ENCODE assay signal across 9 mouse cellular contexts in the genomic region with DNA sequence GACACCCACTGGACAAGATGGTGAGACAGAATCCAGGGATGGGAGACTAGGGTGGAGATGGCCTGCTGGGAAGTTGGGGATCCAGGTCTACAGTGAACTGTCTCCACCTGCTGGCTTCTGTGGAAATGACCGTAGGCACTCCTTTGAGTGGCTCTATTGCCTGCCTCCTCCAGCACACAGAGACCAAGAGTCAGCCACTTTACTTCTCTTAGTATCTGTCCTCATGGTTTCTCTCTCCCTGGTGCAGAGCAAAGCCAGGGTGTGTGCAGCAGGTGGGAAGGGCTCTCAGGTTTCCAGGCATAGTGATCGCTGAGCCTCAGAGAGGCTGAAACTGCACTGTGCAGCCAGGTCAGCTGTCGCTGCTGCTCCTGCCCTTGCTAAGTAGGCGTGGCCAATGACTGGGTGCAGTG. TPM values are rescaled to one million over a fixed set of nuclear protein-coding genes. Genes with fewer than 3 reads are reported as not detected.
A peak's percentile ranks its signal among the peaks of the same experiment; 100 is the strongest.
DNase-seq lines count a peak whose midpoint lies in the region; ATAC-seq and TF ChIP-seq lines count a peak whose summit lies in the region.
"Had no signal": no experiment of that assay in that cellular context is flagged by ENCODE, and none has a peak within 500 bp of the region (broad histone marks: within the 10 kb centered on the region; RNA-seq: fewer than 3 reads in every experiment).

No protein-coding gene starts in this region.

- peaks cover 20% of the 10 kb centered on the region for H3K79me2 ChIP-seq in C2C12 (ENCODE audit: control insufficient read depth, insufficient read depth)

- no peak overlapping the region for H3K27ac ChIP-seq in heart, embryonic 12.5 days (ENCODE audit: poor library complexity, severe bottlenecking)
- no peak overlapping the region for H3K27ac ChIP-seq in embryonic facial prominence, embryonic 13.5 days

- no peak overlapping the region for H3K4me3 ChIP-seq in heart, embryonic 12.5 days
- H3K4me3 ChIP-seq in C2C12 (ENCODE audit: insufficient read depth, poor library complexity, severe bottlenecking): no peak overlapping the region
- H3K4me3 ChIP-seq in embryonic facial prominence, embryonic 13.5 days: no peak overlapping the region
- H3K4me3 ChIP-seq: erythroblast, embryonic 14.5 days had no signal

- DNase-seq in heart, postnatal 10 days: peak; percentile 44 to 66
- DNase-seq in adipocyte (ENCODE audit: low spot score): peak; percentile 62
- DNase-seq in kidney, postnatal 36 days: peak; percentile 42 to 78

- no peaks in the 10 kb centered on the region for H3K9me3 ChIP-seq in heart, embryonic 12.5 days (replicated peaks)
- no peaks in the 10 kb centered on the region for H3K9me3 ChIP-seq in embryonic facial prominence, embryonic 13.5 days

- no peak overlapping the region for H3K4me2 ChIP-seq in heart, embryonic 12.5 days
- H3K4me2 ChIP-seq in embryonic facial prominence, embryonic 13.5 days: no peak overlapping the region

- no peak for ATAC-seq in heart, embryonic 12.5 days (ENCODE audit: insufficient number of reproducible peaks, low FRiP score)
- ATAC-seq in embryonic facial prominence, embryonic 13.5 days (ENCODE audit: insufficient number of reproducible peaks, insufficient read depth, low FRiP score, low TSS enrichment, low read depth): 0 out of 2 replicates have a peak, but pooled peaks have one; percentile 26
- ATAC-seq in monocyte, adult 5-6 weeks (replicated peaks; ENCODE audit: insufficient number of reproducible peaks, low FRiP score, low TSS enrichment, poor library complexity, severe bottlenecking): peak; percentile 52; the same call in 1 of the 2 replicates
- no peak for ATAC-seq in activated CD4-positive, CD25-positive, alpha-beta regulatory T cell, adult 4 months

- intact Hi-C loops in heart, postnatal 10 days (cut with DNase I): loop anchor here (1.0 kb wide), 1 partner anchor 222 kb away; no protein-coding TSS in a partner anchor

- TF ChIP-seq CTCF in C2C12 (IDR thresholded peaks at IDR 0.05; ENCODE audit: control insufficient read depth, insufficient read depth, insufficient read length): peak; percentile 72

- 73% methylated on average over 4 of the region's 4 CpGs for WGBS in heart, embryonic 12.5 days
- 82% methylated on average over 4 of the region's 4 CpGs for whole genome bisulfite sequencing in embryonic facial prominence, embryonic 13.5 days

- peaks cover 10% of the 10 kb centered on the region for H3K79me3 ChIP-seq in C2C12 (ENCODE audit: low read depth)

- H3K36me3 ChIP-seq in heart, embryonic 12.5 days: peaks cover 55% of the 10 kb centered on the region
- H3K36me3 ChIP-seq in C2C12 (ENCODE audit: control insufficient read depth, insufficient read depth): peaks cover 76% of the 10 kb centered on the region
- peaks cover 63% of the 10 kb centered on the region for H3K36me3 ChIP-seq in embryonic facial prominence, embryonic 13.5 days

- no peak overlapping the region for H3ac ChIP-seq in C2C12 (ENCODE audit: control insufficient read depth, insufficient read length, low read depth)

- no peaks in the 10 kb centered on the region for H3K4me1 ChIP-seq in heart, embryonic 12.5 days (replicated peaks)
- peaks cover 1% of the 10 kb centered on the region; the same call in 1 of the 2 replicates for H3K4me1 ChIP-seq in embryonic facial prominence, embryonic 13.5 days

- no peaks in the 10 kb centered on the region for H3K27me3 ChIP-seq in heart, embryonic 12.5 days (replicated peaks)
- H3K27me3 ChIP-seq in C2C12 (ENCODE audit: control insufficient read depth, insufficient read depth, insufficient read length): no peaks in the 10 kb centered on the region
- no peaks in the 10 kb centered on the region for H3K27me3 ChIP-seq in embryonic facial prominence, embryonic 13.5 days

- H3K9ac ChIP-seq in heart, embryonic 12.5 days: no peak overlapping the region
- H3K9ac ChIP-seq in embryonic facial prominence, embryonic 13.5 days: no peak overlapping the region

TF ChIP-seq in C2C12, 6 proteins besides CTCF, POLR2A, EP300 and RAD21:
- TF ChIP-seq FOSL1 (IDR thresholded peaks at IDR 0.05; ENCODE audit: insufficient read depth, low read length, poor library complexity, severe bottlenecking) (no peak), MAX (IDR thresholded peaks at IDR 0.05) (no peak)
TF ChIP-seq in C2C12: peak in this region for 0.

RNA-seq across cellular contexts. Expression of a gene that starts 6.5 kb away (rescaled TPM):
- 10 to 100 TPM; 13.4 to 13.6 TPM for total RNA-seq in heart, postnatal 10 days (2021)
- polyA plus RNA-seq in heart, embryonic 12.5 days (2016; fragmentation: Nextera tagmentation; extraction: Ambion mirVana): 19.4 and 20.3 TPM in 2 replicates
- 34.8 TPM for polyA plus RNA-seq in C2C12 (2012; fragmentation: generic; extraction: Trizol)
- polyA plus RNA-seq in embryonic facial prominence, embryonic 13.5 days (2015; fragmentation: Nextera tagmentation; extraction: Ambion mirVana): 20.1 and 20.7 TPM in 2 replicates
- 13.0 to 31.2 TPM (median 13.7 TPM) in 3 replicates for total RNA-seq in monocyte, adult 5-6 weeks (2017)
- 10 to 100 TPM; 20.2 to 21.0 TPM for polyA plus RNA-seq in activated CD4-positive, CD25-positive, alpha-beta regulatory T cell, adult 4 months (2017; shearing (Covaris generic))

RNA-seq across cellular contexts. Expression of a gene that starts 26.9 kb away (rescaled TPM):
- total RNA-seq in heart, postnatal 10 days (2021): 1 to 10 TPM; 1.2 to 1.8 TPM
- polyA plus RNA-seq in heart, embryonic 12.5 days (2016; fragmentation: Nextera tagmentation; extraction: Ambion mirVana): 0.75 and 0.82 TPM in 2 replicates
- 1.5 TPM for polyA plus RNA-seq in C2C12 (2012; fragmentation: generic; extraction: Trizol)
- polyA plus RNA-seq in embryonic facial prominence, embryonic 13.5 days (2015; fragmentation: Nextera tagmentation; extraction: Ambion mirVana): 10.3 and 10.4 TPM in 2 replicates
- 0.29 TPM in 1 of 3 replicates, not detected in the others for total RNA-seq in monocyte, adult 5-6 weeks (2017)
- under 1 TPM; 0.46 to 0.78 TPM for polyA plus RNA-seq in activated CD4-positive, CD25-positive, alpha-beta regulatory T cell, adult 4 months (2017; shearing (Covaris generic))

Comparison
In these comparisons a context has a peak if more than half of its experiments do, and no peak if none do; other contexts are left out.
1. ATAC-seq: peak in embryonic facial prominence, embryonic 13.5 days (single experiment) and monocyte, adult 5-6 weeks (single experiment); none in heart, embryonic 12.5 days (single experiment) and activated CD4-positive, CD25-positive, alpha-beta regulatory T cell, adult 4 months (single experiment).
2. Peak in every context shown above with its lines, with median percentiles within 50 percentile points of each other: DNase-seq.